Mouse (Mus musculus) brain, embryonic 14.5 days (tissue): ENCODE results near the gene Capn3. TPM values are rescaled to one million over a fixed set of nuclear protein-coding genes. Genes with fewer than 3 reads are reported as not detected.
A peak's percentile ranks its signal among the peaks of the same experiment; 100 is the strongest.

Source experiments
- DNase-seq: peaks from one replicate; pipeline ENCODE4 v3.0.0-alpha.2; 2011; ENCODE audit warnings: low read depth
- CTCF ChIP-seq: fragments of 200-500 bp; IDR thresholded peaks from 2 replicates; pipeline ENCODE4 v1.5.1; 2012; ENCODE audit warnings: inconsistent platforms, mild to moderate bottlenecking, moderate library complexity, borderline replicate concordance; ENCODE audit not compliant: insufficient read depth, insufficient read length; ENCODE audit errors: extremely low read depth
- POLR2A ChIP-seq: fragments of 200-500 bp; IDR thresholded peaks from 2 replicates; pipeline ENCODE4 v1.6.1; 2012; ENCODE audit warnings: mild to moderate bottlenecking, inconsistent platforms, borderline replicate concordance; ENCODE audit not compliant: poor library complexity, insufficient read depth, insufficient read length, severe bottlenecking; ENCODE audit errors: extremely low read depth
- polyA plus RNA-seq: library from polyadenylated mRNA; depleted of rRNA; stranded (reverse); fragments of >200 nt; gene quantifications from 2 replicates; pipeline ENCODE4 v1.2.3, GENCODE M21; 2012; rRNA removed

Capn3 gene
- 1.2 and 1.3 TPM in 2 replicates for polyA plus RNA-seq

DNA sequence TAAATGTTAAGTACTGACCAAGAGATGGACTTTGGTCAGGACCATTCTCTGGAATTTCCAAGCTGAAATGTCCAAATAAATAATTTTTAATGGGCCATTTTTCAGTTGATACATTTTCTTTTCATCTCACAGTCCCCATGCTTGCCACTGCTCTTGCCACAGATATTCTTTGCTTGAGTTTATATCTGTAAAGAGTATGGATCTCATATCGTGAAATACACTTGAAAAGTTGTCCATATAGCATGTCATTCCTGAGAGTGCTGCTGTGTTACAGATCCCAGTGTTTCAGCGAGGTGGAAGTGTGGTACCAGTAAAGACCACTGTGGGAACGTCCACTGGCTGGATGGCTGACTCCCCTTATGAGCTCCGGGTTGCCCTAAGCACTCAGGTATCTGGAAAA, at the start of gene Capn3:
Gene Capn3, plus strand, starts transcription at position 301 of the 400 bp plus-strand sequence.
- DNase-seq: no peak
- no peak for TF ChIP-seq POLR2A
- TF ChIP-seq CTCF: no peak

DNA sequence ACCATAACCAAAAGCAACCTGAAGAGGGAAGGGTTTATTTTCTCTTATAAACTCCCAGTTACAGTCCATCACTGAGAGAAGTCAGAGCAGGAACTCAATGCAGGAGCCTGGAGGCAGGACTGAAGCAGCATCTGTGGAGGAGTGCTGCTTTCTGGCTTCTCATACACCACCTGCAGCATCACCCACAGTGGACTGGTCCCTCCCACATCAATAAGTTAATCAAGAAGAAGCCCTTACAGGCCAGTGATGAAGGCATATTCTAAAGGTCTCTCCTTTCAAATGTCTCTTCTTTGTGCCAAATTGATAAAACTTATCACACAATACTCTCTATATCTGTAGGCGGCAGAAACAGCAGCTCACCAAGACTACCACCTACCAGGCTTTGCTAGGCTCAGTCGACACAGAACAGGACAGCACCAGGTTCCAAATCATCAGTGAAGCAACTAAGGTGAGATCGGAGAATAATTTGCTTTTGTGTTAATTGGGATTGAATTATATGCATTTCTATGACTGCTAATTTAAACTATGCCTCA, 44.7 kb upstream of the Capn3 start:
- TF ChIP-seq POLR2A: no peak
- no peak for TF ChIP-seq CTCF
- no peak for DNase-seq

DNA sequence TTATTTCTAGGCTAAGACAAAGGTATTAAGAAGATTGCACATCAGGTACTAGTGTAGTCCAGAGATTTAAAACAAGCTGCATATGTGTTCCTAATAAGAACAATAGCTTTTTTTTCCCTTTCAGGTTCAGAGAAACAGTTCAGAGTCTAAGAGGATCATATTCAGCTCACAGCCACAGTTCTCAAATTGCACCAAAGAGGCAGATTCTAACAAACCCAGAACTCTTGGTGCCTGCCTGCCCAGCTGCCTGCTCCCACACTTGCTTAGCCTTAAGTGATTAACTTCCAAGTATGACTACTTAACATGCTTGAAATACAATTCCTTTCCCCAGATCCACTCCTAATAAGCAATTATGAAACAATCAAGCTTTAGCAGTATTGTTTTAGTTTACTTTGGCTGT, 41.7 kb upstream of the Capn3 start:
- TF ChIP-seq CTCF: no peak
- TF ChIP-seq POLR2A: no peak
- DNase-seq: peak; percentile 30

DNA sequence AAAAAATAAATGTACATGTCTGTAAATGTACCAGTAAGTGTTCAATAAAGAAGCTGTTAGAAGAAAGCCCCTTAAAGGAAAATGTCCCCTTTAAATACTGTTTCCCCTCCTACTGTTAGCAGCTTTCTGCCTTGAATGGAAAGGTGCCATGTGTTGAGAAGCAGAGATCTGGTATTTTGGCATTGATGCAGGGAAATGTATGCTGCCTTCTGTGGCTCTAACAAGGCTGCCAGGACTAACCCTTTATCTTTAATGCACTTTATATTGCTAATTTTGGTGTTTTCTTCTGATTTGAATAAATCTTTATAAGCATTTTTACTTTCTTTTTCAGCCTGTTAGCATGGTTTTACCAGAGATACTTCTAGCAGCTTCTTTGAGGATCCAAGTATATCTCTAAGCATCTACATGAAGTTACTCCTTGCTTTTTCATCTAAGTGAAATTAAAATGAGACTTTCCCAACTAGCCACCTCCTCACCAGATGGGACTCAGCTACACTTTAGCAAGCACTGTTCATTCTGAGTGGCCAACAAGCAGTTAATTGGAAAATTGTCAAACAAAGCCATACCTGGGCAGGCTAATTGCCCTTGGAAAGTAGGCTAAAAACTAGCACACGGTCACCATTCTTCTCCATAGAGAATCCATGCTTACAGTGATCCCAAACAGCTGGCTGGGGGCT, 40.9 kb upstream of the Capn3 start:
- peak; percentile 73 for DNase-seq
- TF ChIP-seq CTCF (no peak), POLR2A (no peak)

DNA sequence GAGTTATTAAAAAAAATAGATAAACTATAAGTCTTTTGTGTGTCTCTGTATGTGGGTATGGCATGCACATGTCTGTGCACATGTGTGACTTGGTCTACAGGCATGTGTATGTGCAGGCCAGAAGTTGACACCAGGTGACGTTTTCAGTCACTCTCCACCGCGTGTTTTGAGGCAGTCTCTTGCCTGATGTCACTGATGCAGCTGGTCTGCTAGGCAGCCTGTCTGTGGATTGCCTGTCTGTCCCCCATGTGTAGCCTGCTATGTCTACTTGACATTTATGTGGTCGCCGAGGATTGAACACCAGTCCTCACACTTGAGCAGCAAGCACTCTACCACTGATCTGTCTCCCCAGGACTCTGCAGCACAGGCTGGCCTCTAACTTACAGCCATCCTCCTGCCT, 31.4 kb upstream of the Capn3 start:
- no peak for DNase-seq
- TF ChIP-seq CTCF (no peak), POLR2A (no peak)

DNA sequence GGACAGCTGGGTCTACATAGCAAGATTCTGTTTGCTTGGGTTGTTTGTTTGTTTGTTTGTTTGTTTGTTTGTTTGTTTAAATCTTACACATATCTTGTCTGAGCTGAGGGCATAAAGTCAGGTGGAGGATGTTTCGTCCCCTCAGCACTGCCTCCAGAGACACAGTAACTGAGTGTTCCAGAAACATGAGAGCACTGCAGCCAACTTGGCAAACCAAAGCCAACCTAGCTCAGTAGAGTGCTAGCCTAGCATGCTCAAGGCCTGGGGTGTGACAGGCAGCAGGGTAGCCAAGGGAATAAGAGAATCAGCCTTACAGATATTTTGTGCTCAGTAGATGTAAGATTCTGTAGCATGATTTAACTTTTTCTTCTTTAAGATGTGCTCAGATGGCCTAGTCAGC, 11.3 kb upstream of the Capn3 start:
- no peak for DNase-seq
- no peak for TF ChIP-seq CTCF
- TF ChIP-seq POLR2A: no peak

DNA sequence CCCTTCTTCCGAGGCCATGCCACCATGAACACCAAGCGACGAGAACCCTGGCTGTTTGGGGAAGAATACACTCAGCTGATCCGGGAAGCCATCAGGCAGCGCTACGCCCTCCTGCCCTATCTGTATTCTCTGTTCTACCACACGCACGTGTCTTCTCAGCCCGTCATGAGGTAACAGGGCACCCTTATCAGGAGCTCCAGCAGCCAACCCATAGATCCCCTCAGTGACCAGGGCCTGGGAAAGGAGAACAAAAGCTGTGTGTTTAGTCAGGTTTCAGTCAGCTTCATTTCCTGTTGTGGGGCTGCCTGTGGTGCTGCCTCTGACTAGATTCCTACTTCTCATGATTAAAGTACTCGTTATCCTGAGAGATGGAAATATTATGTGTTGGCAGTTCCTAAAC, 9.4 kb upstream of the Capn3 start:
- no peak for TF ChIP-seq CTCF
- TF ChIP-seq POLR2A: no peak
- DNase-seq: no peak

DNA sequence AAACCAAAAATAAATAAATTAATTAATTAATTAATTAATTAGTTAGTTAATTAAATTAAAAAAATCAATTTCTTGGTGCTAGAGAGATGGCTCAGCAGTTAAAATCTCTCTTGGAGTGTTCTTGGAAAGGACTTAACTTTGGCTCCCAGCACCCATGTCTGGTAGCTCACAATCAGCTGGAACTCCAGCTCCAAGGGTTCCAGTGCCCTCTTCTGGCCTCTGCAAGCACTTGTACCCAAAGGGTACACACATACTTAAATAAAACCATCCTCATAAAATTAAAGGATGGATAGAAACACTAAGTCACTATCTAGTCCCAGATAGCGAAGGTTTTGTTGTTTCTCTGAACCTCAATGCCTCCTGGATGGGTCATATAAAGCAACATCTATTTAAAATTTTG, 8.5 kb upstream of the Capn3 start:
- no peak for TF ChIP-seq CTCF
- no peak for TF ChIP-seq POLR2A
- DNase-seq: peak; percentile 1

DNA sequence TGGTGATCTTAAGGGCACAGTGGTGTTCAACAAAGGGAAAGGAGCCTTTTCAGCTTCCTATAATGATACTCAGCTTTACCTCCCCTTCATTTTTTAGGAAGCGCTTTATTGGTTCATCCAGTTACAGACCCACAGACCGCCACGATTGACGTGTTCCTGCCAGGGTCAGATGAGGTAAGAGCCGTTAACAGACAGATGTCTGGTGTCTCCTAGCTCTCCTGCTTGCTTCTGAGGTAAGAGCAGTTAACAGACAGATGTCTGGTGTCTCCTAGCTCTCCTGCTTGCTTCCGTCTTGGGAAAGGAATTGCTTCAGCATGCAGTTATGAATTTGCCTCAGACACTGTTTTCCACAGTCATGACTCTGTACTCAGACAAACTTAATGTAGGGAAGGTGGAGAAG, 5.1 kb upstream of the Capn3 start:
- no peak for DNase-seq
- TF ChIP-seq POLR2A: no peak
- no peak for TF ChIP-seq CTCF

DNA sequence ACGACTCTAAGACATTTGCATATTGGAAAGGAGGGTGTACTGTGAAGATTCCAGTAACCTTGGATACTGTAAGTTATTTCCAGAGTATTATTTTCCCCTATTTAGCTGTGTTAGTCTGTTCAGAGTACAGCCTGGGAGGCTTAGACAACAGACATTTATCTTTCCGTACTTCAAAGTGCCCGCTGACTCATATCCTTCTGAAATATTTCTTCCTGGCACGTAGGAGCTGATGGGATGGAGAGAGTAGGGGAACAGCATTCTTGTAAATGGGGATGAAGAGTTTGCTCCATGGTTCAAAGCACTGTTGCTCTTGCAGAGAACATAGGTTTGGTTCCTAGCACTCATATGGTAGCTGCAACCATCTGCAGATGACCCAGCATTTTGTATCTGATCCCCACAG, 3.2 kb upstream of the Capn3 start:
- DNase-seq: no peak
- TF ChIP-seq POLR2A (no peak), CTCF (no peak)

DNA sequence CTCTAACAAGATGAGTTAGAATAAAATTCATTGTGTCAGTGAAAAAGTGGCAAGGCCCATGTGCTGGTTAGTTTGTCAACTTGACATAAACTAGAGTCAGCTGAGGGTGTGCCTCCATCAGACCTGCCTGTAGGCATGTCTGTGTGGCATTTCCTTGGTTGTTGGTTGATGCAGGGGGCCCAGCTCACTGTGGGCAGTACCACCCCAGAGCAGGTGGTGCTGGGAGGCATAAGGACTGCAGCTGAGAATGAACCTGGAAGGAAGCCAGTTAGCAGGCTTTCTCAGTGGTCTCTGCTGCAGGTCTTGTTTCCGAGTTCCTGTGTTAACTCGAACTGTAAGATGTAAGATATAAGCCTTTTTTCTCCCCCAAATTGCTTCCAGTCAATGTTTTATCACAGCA, 832 bp upstream of the Capn3 start:
- TF ChIP-seq CTCF (no peak), POLR2A (no peak)
- DNase-seq: peak; percentile 15

DNA sequence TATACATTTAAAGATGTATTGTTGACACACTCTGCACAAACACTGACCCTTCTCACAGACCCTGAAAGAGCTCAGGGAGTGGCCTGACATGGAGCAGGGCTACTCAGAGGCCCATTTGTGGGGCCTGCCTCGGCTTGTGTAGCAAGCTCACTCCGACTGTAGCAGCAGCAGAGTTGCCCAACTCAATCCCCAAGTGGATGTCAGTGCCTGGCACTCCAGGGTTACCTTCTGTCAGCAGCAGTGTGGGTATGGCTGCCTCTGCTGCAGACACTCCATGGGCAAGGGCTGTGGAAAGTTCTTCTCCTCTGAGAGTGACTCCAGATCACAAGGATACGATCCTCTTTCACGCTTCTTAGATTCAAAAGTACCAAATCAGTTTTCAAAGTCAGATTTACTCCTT, 4.4 kb downstream of the Capn3 start:
- TF ChIP-seq CTCF (no peak), POLR2A (no peak)
- no peak for DNase-seq

DNA sequence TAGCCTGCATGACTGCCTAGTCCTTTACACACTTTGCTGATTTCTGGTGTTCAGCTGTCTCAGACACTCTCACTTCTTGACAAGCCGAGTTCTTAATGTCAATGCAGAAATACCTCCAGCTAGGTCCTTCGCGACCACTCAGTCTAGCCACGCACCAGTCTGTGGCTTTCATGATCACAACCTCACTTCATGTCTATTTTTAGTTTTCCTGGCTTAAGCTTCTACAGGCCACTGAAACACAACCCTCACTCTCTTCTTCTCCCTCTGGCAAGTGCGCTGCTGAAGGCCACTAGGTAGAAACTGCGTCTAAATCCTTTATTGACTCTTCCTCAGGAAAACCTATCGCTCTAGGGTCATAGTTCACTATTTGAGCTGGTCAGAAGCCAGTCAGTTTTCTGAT, 7.5 kb downstream of the Capn3 start:
- no peak for TF ChIP-seq CTCF
- no peak for TF ChIP-seq POLR2A
- no peak for DNase-seq

DNA sequence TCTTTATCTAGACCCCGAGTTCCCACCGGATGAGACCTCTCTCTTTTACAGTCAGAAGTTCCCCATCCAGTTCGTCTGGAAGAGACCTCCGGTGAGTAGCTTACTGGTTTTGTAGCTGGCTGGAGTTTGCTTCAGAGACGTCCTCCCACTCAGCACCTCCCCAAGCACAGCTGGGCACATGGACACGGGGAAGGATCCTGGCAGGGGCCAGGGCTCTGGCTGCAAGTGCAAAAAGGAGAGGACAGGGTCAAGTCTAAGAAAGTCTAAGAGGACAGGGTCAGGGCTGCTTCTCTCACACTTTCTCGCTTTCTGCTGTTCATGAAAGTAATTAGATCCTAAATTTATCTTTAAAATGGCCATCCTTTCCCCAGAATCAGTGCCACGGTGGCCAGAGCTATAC, 8.3 kb downstream of the Capn3 start:
- no peak for DNase-seq
- TF ChIP-seq CTCF: no peak
- TF ChIP-seq POLR2A: no peak
